Mouse (Mus musculus) cerebellum, adult 18-20 months (tissue): ENCODE measurements around the gene Zfp362.
A peak's percentile ranks its signal among the peaks of the same experiment; 100 is the strongest.

ENCODE experiments used
- DNase-seq, 2 experiments: peaks; one replicate each; pipeline ENCODE4 v3.0.0; 2021

Gene Zfp362

GRCm38 (mm10) chr4:128796788-128797187 lies 9.1 kb downstream of the Zfp362 start:
- DNase-seq: no peak

GRCm38 (mm10) chr4:128795596-128795995 lies 10.2 kb downstream of the Zfp362 start:
- DNase-seq: no peak

DNA sequence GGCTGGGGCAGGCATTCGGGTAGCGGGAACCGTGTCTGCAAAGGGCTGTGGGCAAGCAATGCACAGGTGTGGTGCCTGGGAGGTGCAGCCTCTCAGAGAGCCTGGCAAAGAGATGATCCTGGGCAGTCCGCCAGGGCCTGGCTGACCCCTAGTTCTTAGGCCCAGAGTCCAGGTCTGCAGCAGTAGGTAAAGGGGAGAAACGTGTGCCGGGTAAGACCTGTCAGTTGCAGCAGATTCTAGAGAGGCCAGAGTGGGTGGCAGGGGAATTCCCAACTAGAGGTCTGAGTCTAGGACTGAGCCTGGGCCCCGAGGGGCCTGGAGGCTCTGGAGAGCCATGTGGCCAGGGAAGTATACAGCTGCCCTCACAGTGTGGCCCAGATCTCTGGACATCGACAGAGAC lies 11.6 kb downstream of the Zfp362 start:
- peak; percentile 46 to 53 for DNase-seq

GRCm38 (mm10) chr4:128793710-128794109 lies 12.1 kb downstream of the Zfp362 start:
- DNase-seq: no peak

GRCm38 (mm10) chr4:128789646-128790045 lies 16.2 kb downstream of the Zfp362 start:
- no peak for DNase-seq

GRCm38 (mm10) chr4:128788108-128788507 lies 17.7 kb downstream of the Zfp362 start:
- DNase-seq: no peak

GRCm38 (mm10) chr4:128787023-128787939 lies 18.6 kb downstream of the Zfp362 start:
- DNase-seq: no peak

- no peak for DNase-seq
These were observed 19.8 kb downstream of the Zfp362 start for GRCm38 (mm10) chr4:128785921-128786654.

GRCm38 (mm10) chr4:128784950-128785631 lies 20.8 kb downstream of the Zfp362 start:
- DNase-seq: no peak

GRCm38 (mm10) chr4:128782645-128783044 lies 23.2 kb downstream of the Zfp362 start:
- no peak for DNase-seq

- DNase-seq: no peak
These were observed 23.8 kb downstream of the Zfp362 start for GRCm38 (mm10) chr4:128782037-128782436.

GRCm38 (mm10) chr4:128777593-128777992 lies 28.3 kb downstream of the Zfp362 start:
- no peak for DNase-seq

DNA sequence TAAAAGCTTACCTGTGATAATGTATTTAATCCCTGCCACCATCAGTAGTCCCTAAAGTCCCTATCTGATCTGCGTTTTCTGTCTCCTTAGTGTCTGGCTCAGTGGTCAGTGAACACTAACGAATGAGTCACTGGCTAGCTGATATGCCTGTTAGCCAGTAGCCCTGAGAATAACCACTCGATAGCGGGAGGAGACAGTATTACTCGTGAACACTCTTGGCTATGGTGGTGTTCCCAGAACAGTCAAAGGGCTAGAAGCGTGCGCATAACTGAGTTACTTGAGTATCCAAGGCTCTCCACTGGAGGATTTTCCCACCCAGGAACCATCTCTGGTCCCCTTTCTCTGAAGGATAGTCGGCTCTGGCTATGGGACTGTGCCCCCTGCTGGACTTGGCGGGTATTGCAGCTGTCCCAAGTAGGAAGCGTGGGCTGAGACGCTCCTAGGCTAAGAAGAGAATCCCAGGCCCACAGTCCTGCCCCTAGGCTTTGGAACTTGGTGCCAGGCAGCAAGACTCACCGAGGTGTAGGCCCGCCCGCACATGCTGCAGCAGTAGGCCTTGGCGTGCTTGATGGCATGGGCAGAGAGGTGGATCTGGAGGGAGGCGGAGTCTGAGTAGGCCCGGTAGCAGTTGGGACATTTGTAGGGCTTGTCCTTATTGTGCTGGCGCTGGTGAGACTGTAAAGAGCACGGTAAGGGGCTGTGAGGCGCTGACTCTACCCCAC lies 29.1 kb downstream of the Zfp362 start:
- DNase-seq: peak; percentile 82 to 91

DNA sequence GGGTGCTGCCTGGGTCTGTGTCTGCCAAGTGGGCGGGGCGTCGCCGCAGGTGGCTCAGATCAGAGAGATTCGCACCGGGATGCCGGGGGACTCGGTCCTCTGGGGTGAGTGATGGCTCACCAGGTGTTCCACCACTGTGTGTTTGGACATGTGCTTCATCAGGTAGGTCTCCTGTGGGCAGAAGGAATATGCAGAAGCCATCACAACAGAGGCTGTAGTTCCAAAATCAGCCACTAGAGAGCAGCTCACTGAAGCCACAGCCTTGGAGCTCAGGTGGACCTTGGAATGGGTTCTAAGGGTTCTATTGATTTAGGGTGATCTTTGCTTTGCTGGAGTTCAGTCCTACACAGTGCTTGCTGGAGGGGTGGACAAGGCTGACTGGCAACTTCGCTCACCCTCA lies 31.4 kb downstream of the Zfp362 start:
- peak; percentile 66 to 76 for DNase-seq

- DNase-seq: no peak
These were observed 32.0 kb downstream of the Zfp362 start for GRCm38 (mm10) chr4:128773820-128774219.

- DNase-seq: no peak
These were observed 35.1 kb downstream of the Zfp362 start for GRCm38 (mm10) chr4:128770698-128771097.

DNA sequence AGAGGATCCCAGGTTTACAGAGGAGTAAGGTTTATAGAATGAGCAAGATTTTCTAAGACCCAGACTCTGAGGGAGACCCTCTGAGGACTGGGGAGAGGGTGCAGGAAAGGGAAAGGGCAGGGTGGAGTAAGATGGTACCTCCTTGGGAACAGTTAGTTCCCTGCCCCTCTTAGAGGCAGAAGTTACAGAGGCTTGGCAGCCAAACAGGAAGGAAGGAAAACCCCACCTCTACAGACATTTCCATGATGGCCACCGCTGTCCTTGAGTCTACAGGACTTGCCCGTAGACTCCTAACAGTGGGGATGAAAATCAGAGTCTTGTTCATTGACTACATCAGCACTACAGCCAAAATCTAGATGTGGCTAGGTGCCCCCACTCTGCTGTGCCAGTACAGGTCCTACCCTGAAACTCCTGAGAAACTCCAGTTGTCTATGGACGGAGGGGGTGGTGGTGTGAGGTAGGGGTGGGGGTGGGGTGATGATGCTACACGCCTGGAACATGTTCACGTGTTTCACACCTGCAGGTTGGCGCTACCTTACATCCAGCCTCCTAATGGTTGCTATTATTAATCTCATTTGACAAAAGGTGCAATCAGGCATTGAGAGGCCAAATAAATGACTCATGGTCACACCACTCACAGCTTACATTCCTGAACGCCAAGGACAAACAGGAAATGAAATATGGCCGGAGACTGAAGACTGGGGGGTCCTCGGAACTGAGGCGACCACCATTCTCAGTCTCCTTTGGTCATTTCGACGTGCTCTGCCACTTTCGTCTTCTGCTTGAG lies 36.1 kb downstream of the Zfp362 start:
- no peak for DNase-seq

- DNase-seq: no peak
These were observed 37.7 kb downstream of the Zfp362 start for GRCm38 (mm10) chr4:128768120-128768519.

- DNase-seq: peak in 1 of 2 experiments; percentile 37
These were observed 38.9 kb downstream of the Zfp362 start for GRCm38 (mm10) chr4:128766929-128767328.

GRCm38 (mm10) chr4:128760029-128760428 lies 45.8 kb downstream of the Zfp362 start:
- DNase-seq: no peak

- no peak for DNase-seq
These were observed 46.6 kb downstream of the Zfp362 start for GRCm38 (mm10) chr4:128759214-128759613.

GRCm38 (mm10) chr4:128755900-128756299 lies 49.9 kb downstream of the Zfp362 start:
- DNase-seq: no peak
